Comparison of ENCODE assay signal across 8 mouse cellular contexts in genomic region chr11:61619791-61620241, GRCm38 (mm10). TPM values are rescaled to one million over a fixed set of nuclear protein-coding genes. Genes with fewer than 3 reads are reported as not detected.
DNase-seq lines count a peak whose midpoint lies in the region; ATAC-seq and TF ChIP-seq lines count a peak whose summit lies in the region.

No protein-coding gene starts in this region.

- no peaks in the 10 kb centered on the region for H3K9me3 ChIP-seq in embryonic facial prominence, embryonic 14.5 days (ENCODE audit: control insufficient read depth, low read length)
- H3K9me3 ChIP-seq in heart, embryonic 13.5 days: no peaks in the 10 kb centered on the region
- H3K9me3 ChIP-seq in kidney, postnatal 0 days (replicated peaks; ENCODE audit: low read length): no peaks in the 10 kb centered on the region
- H3K9me3 ChIP-seq in liver, embryonic 13.5 days (replicated peaks): no peaks in the 10 kb centered on the region
- H3K9me3 ChIP-seq in neural tube, embryonic 15.5 days (replicated peaks): no peaks in the 10 kb centered on the region

- peak overlapping the region; percentile 77 for H3K4me2 ChIP-seq in embryonic facial prominence, embryonic 14.5 days (ENCODE audit: low read depth, low read length)
- H3K4me2 ChIP-seq in heart, embryonic 13.5 days: peak overlapping the region; percentile 82
- H3K4me2 ChIP-seq in kidney, postnatal 0 days (ENCODE audit: low read length): peak overlapping the region; percentile 72
- H3K4me2 ChIP-seq in liver, embryonic 13.5 days: peak overlapping the region; percentile 22
- H3K4me2 ChIP-seq in neural tube, embryonic 15.5 days: peak overlapping the region; percentile 84

- H3K27ac ChIP-seq in embryonic facial prominence, embryonic 14.5 days (replicated peaks; ENCODE audit: low read depth, low read length): peak overlapping the region; percentile 65
- H3K27ac ChIP-seq in heart, embryonic 13.5 days (replicated peaks): peak overlapping the region; percentile 58; the same call in 1 of the 2 replicates
- H3K27ac ChIP-seq in kidney, postnatal 0 days: peak overlapping the region; percentile 57
- no peak overlapping the region for H3K27ac ChIP-seq in liver, embryonic 13.5 days
- peak overlapping the region; percentile 58; the same call in 1 of the 2 replicates for H3K27ac ChIP-seq in neural tube, embryonic 15.5 days (replicated peaks)

- H3K27me3 ChIP-seq in embryonic facial prominence, embryonic 14.5 days (replicated peaks; ENCODE audit: control insufficient read depth, insufficient read depth, low read length): no peaks in the 10 kb centered on the region
- H3K27me3 ChIP-seq in heart, embryonic 13.5 days (replicated peaks): no peaks in the 10 kb centered on the region
- H3K27me3 ChIP-seq in kidney, postnatal 0 days (ENCODE audit: insufficient read depth, low read length): no peaks in the 10 kb centered on the region
- H3K27me3 ChIP-seq in liver, embryonic 13.5 days: peaks cover 81% of the 10 kb centered on the region
- no peaks in the 10 kb centered on the region for H3K27me3 ChIP-seq in neural tube, embryonic 15.5 days (replicated peaks)

- peak; percentile 69 for TF ChIP-seq CTCF in kidney, postnatal 0 days (IDR thresholded peaks at IDR 0.05; ENCODE audit: low read depth)

- H3K4me1 ChIP-seq in embryonic facial prominence, embryonic 14.5 days (ENCODE audit: control insufficient read depth, insufficient read depth, low read length): peaks cover 12% of the 10 kb centered on the region; the same call in 1 of the 2 replicates
- H3K4me1 ChIP-seq in heart, embryonic 13.5 days: peaks cover 38% of the 10 kb centered on the region
- H3K4me1 ChIP-seq in kidney, postnatal 0 days (replicated peaks; ENCODE audit: insufficient read depth, low read length): 0 out of 2 replicates have a peak, but pooled peaks cover 4% of the 10 kb centered on the region
- no peaks in the 10 kb centered on the region for H3K4me1 ChIP-seq in liver, embryonic 13.5 days (replicated peaks)
- peaks cover 15% of the 10 kb centered on the region for H3K4me1 ChIP-seq in neural tube, embryonic 15.5 days

- H3K9ac ChIP-seq in embryonic facial prominence, embryonic 14.5 days (ENCODE audit: low read depth, low read length): peak overlapping the region; percentile 64
- peak overlapping the region; percentile 79 for H3K9ac ChIP-seq in heart, embryonic 13.5 days
- peak overlapping the region; percentile 59 for H3K9ac ChIP-seq in kidney, postnatal 0 days (ENCODE audit: low read depth, low read length)
- no peak overlapping the region for H3K9ac ChIP-seq in liver, embryonic 13.5 days
- H3K9ac ChIP-seq in neural tube, embryonic 15.5 days (replicated peaks): peak overlapping the region; percentile 40; the same call in 1 of the 2 replicates

- peak; percentile 73 for DNase-seq in 3T3-L1 (ENCODE audit: low read depth, low spot score)
- DNase-seq in adrenal gland, postnatal 25 days: peak; percentile 75
- peak; percentile 78 for DNase-seq in embryonic facial prominence, embryonic 14.5 days (ENCODE audit: low spot score)
- DNase-seq in kidney, postnatal 0 days (ENCODE audit: low spot score): peak; percentile 80
- no peak for DNase-seq in liver, embryonic 13.5 days
- DNase-seq in thymus, postnatal 0 days (ENCODE audit: low spot score): no peak

- peak; percentile 73 for ATAC-seq in embryonic facial prominence, embryonic 14.5 days (ENCODE audit: low read depth)
- no peak for ATAC-seq in heart, embryonic 13.5 days (ENCODE audit: extremely low read depth, insufficient number of reproducible peaks, low FRiP score, low TSS enrichment)
- ATAC-seq in kidney, postnatal 0 days (replicated peaks; ENCODE audit: low FRiP score, low read depth): peak; percentile 67
- no peak for ATAC-seq in liver, embryonic 13.5 days (ENCODE audit: low read depth)
- peak; percentile 68 for ATAC-seq in neural tube, embryonic 15.5 days (ENCODE audit: low FRiP score)

- H3K36me3 ChIP-seq in embryonic facial prominence, embryonic 14.5 days (ENCODE audit: control insufficient read depth, insufficient read depth, low read length): no peaks in the 10 kb centered on the region
- H3K36me3 ChIP-seq in heart, embryonic 13.5 days: no peaks in the 10 kb centered on the region
- H3K36me3 ChIP-seq in kidney, postnatal 0 days (ENCODE audit: insufficient read depth, low read length): no peaks in the 10 kb centered on the region
- H3K36me3 ChIP-seq in liver, embryonic 13.5 days: no peaks in the 10 kb centered on the region
- no peaks in the 10 kb centered on the region for H3K36me3 ChIP-seq in neural tube, embryonic 15.5 days

- H3K4me3 ChIP-seq in embryonic facial prominence, embryonic 14.5 days (ENCODE audit: low read depth, low read length): peak overlapping the region; percentile 36
- peak overlapping the region; percentile 53 for H3K4me3 ChIP-seq in heart, embryonic 13.5 days
- H3K4me3 ChIP-seq in kidney, postnatal 0 days (replicated peaks; ENCODE audit: low read depth, low read length): peak overlapping the region; percentile 35
- 0 out of 2 replicates have a peak overlapping the region, but pooled peaks have one; percentile 3 for H3K4me3 ChIP-seq in liver, embryonic 13.5 days (replicated peaks)
- H3K4me3 ChIP-seq in neural tube, embryonic 15.5 days (replicated peaks): peak overlapping the region; percentile 42

- WGBS in embryonic facial prominence, embryonic 14.5 days: 1% methylated on average over 14 of the region's 17 CpGs
- WGBS in heart, embryonic 13.5 days: under 1% methylated on average over 17 of the region's 17 CpGs
- 0% methylated on average over 17 of the region's 17 CpGs for WGBS in kidney, postnatal 0 days
- 3% methylated on average over 17 of the region's 17 CpGs for WGBS in liver, embryonic 13.5 days (ENCODE audit: insufficient replicate concordance)
- WGBS in neural tube, embryonic 15.5 days: 2% methylated on average over 15 of the region's 17 CpGs

RNA-seq across cellular contexts. Expression of gene Grap, which starts 33.2 kb away (rescaled TPM):
- 9.4 and 10.9 TPM in 2 replicates for total RNA-seq in adrenal gland, postnatal 25 days (2021)
- polyA plus RNA-seq in embryonic facial prominence, embryonic 14.5 days (2014; fragmentation: Nextera tagmentation; extraction: Ambion mirVana): 8.2 and 8.6 TPM in 2 replicates
- 10.5 and 11.2 TPM in 2 replicates for polyA plus RNA-seq in heart, embryonic 13.5 days (2015; fragmentation: Nextera tagmentation; extraction: Ambion mirVana)
- 8.2 and 9.1 TPM in 2 replicates for polyA plus RNA-seq in kidney, postnatal 0 days (2015; fragmentation: Nextera tagmentation; extraction: Ambion mirVana)
- 4.8 and 5.0 TPM in 2 replicates for polyA plus RNA-seq in liver, embryonic 13.5 days (2015; fragmentation: Nextera tagmentation; extraction: Ambion mirVana)
- 9.4 and 14.4 TPM in 2 replicates for polyA plus RNA-seq in neural tube, embryonic 15.5 days (2015; fragmentation: Nextera tagmentation; extraction: Ambion mirVana)
- polyA plus RNA-seq in thymus, postnatal 0 days (2015; fragmentation: Nextera tagmentation; extraction: Ambion mirVana): 59.0 and 88.7 TPM in 2 replicates

RNA-seq across cellular contexts. Expression of gene Epn2, which starts 40.3 kb away (rescaled TPM):
- 26.0 and 30.5 TPM in 2 replicates for total RNA-seq in adrenal gland, postnatal 25 days (2021)
- 28.0 TPM in 2 replicates for polyA plus RNA-seq in embryonic facial prominence, embryonic 14.5 days (2014; fragmentation: Nextera tagmentation; extraction: Ambion mirVana)
- 19.8 and 20.5 TPM in 2 replicates for polyA plus RNA-seq in heart, embryonic 13.5 days (2015; fragmentation: Nextera tagmentation; extraction: Ambion mirVana)
- polyA plus RNA-seq in kidney, postnatal 0 days (2015; fragmentation: Nextera tagmentation; extraction: Ambion mirVana): 22.1 and 22.4 TPM in 2 replicates
- polyA plus RNA-seq in liver, embryonic 13.5 days (2015; fragmentation: Nextera tagmentation; extraction: Ambion mirVana): 2.5 and 3.1 TPM in 2 replicates
- 55.7 and 60.1 TPM in 2 replicates for polyA plus RNA-seq in neural tube, embryonic 15.5 days (2015; fragmentation: Nextera tagmentation; extraction: Ambion mirVana)
- 4.6 and 5.1 TPM in 2 replicates for polyA plus RNA-seq in thymus, postnatal 0 days (2015; fragmentation: Nextera tagmentation; extraction: Ambion mirVana)

Comparison
In these comparisons a context has a peak if more than half of its experiments do, and no peak if none do; other contexts are left out.
1. DNase-seq: peak in 3T3-L1 (single experiment), adrenal gland, postnatal 25 days (single experiment), embryonic facial prominence, embryonic 14.5 days (single experiment) and kidney, postnatal 0 days (single experiment); none in liver, embryonic 13.5 days (single experiment) and thymus, postnatal 0 days (single experiment).
2. ATAC-seq: peak in embryonic facial prominence, embryonic 14.5 days (single experiment), kidney, postnatal 0 days (single experiment) and neural tube, embryonic 15.5 days (single experiment); none in heart, embryonic 13.5 days (single experiment) and liver, embryonic 13.5 days (single experiment).
3. H3K4me2 ChIP-seq: peak in every context shown above with its lines; median percentile 84 in neural tube, embryonic 15.5 days; 82 in heart, embryonic 13.5 days; 77 in embryonic facial prominence, embryonic 14.5 days; 72 in kidney, postnatal 0 days; 22 in liver, embryonic 13.5 days.
4. H3K4me3 ChIP-seq: peak in every context shown above with its lines; median percentile 53 in heart, embryonic 13.5 days; 42 in neural tube, embryonic 15.5 days; 36 in embryonic facial prominence, embryonic 14.5 days; 35 in kidney, postnatal 0 days; 3 in liver, embryonic 13.5 days.